Mouse (Mus musculus): ENCODE data around the gene Klhl21.

Gene Klhl21

GRCm38 (mm10) chr4:151995371-151996172 lies 13.0 kb upstream of the Klhl21 start:
- DNase-seq (ENCODE audit: low spot score in 2 of 2): no peak

- DNase-seq (ENCODE audit: low spot score in 2 of 2): peak; percentile 98 to 99
These were observed 12.2 kb upstream of the Klhl21 start, which contains the start of gene Phf13 for GRCm38 (mm10) chr4:151996173-151996950. Gene Phf13, minus strand, starts transcription at chr4:151996258.

GRCm38 (mm10) chr4:151996951-151997222 lies 11.7 kb upstream of the Klhl21 start:
- no peak for DNase-seq (ENCODE audit: low spot score in 2 of 2)

GRCm38 (mm10) chr4:151997701-151998100 lies 10.9 kb upstream of the Klhl21 start:
- no peak for DNase-seq (ENCODE audit: low spot score in 2 of 2)

- DNase-seq (ENCODE audit: low spot score in 2 of 2): no peak
These were observed 9.1 kb upstream of the Klhl21 start for GRCm38 (mm10) chr4:151999481-151999880.

GRCm38 (mm10) chr4:152000906-152001305 lies 7.7 kb upstream of the Klhl21 start:
- DNase-seq (ENCODE audit: low spot score in 2 of 2): peak; percentile 30 to 40

GRCm38 (mm10) chr4:152001335-152001734 lies 7.3 kb upstream of the Klhl21 start:
- DNase-seq (ENCODE audit: low spot score in 2 of 2): no peak

GRCm38 (mm10) chr4:152002063-152002462 lies 6.5 kb upstream of the Klhl21 start:
- no peak for DNase-seq (ENCODE audit: low spot score in 2 of 2)

- DNase-seq (ENCODE audit: low spot score in 2 of 2): no peak
These were observed 2.5 kb upstream of the Klhl21 start for GRCm38 (mm10) chr4:152006137-152006536.

GRCm38 (mm10) chr4:152006812-152007211 lies 1.8 kb upstream of the Klhl21 start:
- no peak for DNase-seq (ENCODE audit: low spot score in 2 of 2)

GRCm38 (mm10) chr4:152007481-152008147 lies 989 bp upstream of the Klhl21 start:
- peak in 1 of 2 experiments; percentile 26 for DNase-seq (ENCODE audit: low spot score in 2 of 2)

- DNase-seq (ENCODE audit: low spot score in 2 of 2): no peak
These were observed 479 bp upstream of the Klhl21 start for GRCm38 (mm10) chr4:152008148-152008500.

GRCm38 (mm10) chr4:152009076-152010051 lies 761 bp downstream of the Klhl21 start:
- peak; percentile 73 to 85 for DNase-seq (ENCODE audit: low spot score in 2 of 2)

GRCm38 (mm10) chr4:152010091-152010706 lies 1.6 kb downstream of the Klhl21 start:
- DNase-seq (ENCODE audit: low spot score in 2 of 2): no peak

GRCm38 (mm10) chr4:152010707-152011134 lies 2.1 kb downstream of the Klhl21 start:
- DNase-seq (ENCODE audit: low spot score in 2 of 2): no peak

GRCm38 (mm10) chr4:152011171-152011760 lies 2.7 kb downstream of the Klhl21 start:
- DNase-seq (ENCODE audit: low spot score in 2 of 2): no peak

GRCm38 (mm10) chr4:152012109-152012508 lies 3.5 kb downstream of the Klhl21 start:
- DNase-seq (ENCODE audit: low spot score in 2 of 2): no peak

- DNase-seq (ENCODE audit: low spot score in 2 of 2): no peak
These were observed 4.6 kb downstream of the Klhl21 start for GRCm38 (mm10) chr4:152013036-152013813.

GRCm38 (mm10) chr4:152019073-152019472 lies 10.5 kb downstream of the Klhl21 start:
- DNase-seq (ENCODE audit: low spot score in 2 of 2): no peak

- no peak for DNase-seq (ENCODE audit: low spot score in 2 of 2)
These were observed 11.4 kb downstream of the Klhl21 start for GRCm38 (mm10) chr4:152020024-152020423.

Data from frontal cortex, postnatal 36 days (tissue).